25 mouse cellular contexts compared by ENCODE assay signal in the genomic region with DNA sequence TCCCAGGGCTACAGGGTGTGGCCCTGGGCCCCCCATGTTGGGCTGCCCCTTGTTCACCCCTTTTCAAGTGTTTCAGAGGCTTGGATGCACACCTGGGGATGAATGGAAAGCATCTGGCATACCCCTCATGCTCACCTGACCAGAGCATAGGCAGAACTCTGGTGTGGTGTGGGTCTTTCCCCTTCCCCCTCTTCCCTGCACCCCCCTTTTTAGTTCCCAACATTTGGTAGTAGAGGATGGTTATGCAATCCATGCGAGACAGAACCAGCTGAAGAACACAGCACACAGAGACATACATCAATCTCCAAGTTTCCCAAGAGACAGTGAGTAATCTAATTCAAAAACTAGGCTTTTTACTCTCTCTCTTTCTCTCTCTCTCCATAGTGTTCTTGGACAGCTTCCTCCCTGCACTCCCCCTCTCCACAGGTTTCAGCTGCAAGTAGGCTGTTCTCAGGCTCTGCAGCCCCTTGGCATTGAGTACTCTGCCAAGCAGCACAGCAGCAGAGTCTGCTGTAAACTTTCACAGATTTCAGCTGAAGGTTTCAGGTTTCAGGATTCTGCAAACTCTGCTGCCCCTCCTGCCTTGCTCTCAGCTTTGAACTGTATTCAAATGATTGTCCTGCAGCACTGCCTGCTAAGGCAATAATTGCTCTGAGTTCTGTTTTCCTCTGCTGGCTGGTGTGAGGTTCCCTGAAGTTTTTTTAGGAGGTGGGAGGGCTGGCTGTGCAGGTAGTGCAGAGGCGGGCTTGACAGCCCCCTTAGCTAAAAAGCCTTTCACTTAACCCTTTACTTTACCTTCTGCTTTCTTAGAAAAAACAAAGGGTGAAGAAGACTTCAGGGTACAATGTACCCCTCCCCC. TPM values are rescaled to one million over a fixed set of nuclear protein-coding genes. Genes with fewer than 3 reads are reported as not detected.
DNase-seq lines count a peak whose midpoint lies in the region; ATAC-seq lines count a peak whose summit lies in the region.
"Had no signal": no experiment of that assay in that cellular context is flagged by ENCODE, and none has a peak within 500 bp of the region (broad histone marks: within the 10 kb centered on the region; RNA-seq: fewer than 3 reads in every experiment).

No protein-coding gene starts in this region.

- WGBS in neural tube, embryonic 11.5 days, result 29% methylated on average over 2 of the region's 2 CpGs

- ATAC-seq in neural tube, embryonic 11.5 days (ENCODE audit: insufficient read depth, low FRiP score, low TSS enrichment), result no peak
- ATAC-seq: activated CD4-positive, CD25-positive, alpha-beta regulatory T cell, adult 4 months; hindbrain, embryonic 16.5 days; midbrain, embryonic 13.5 days had no signal

- no peaks in the 10 kb centered on the region for H3K4me1 ChIP-seq in neural tube, embryonic 11.5 days (ENCODE audit: control insufficient read depth, insufficient read depth, low read length)
- H3K4me1 ChIP-seq: forebrain, embryonic 12.5 days; midbrain, embryonic 13.5 days had no signal

- peak; percentile 64 for DNase-seq in heart, adult 11 months
- no peak for DNase-seq in heart, postnatal 14 days
- peak; percentile 9 for DNase-seq in neural tube, embryonic 11.5 days (ENCODE audit: low spot score)
- no peak for DNase-seq in neural tube, embryonic 10.5 days (ENCODE audit: extremely low spot score, low spot score)
- peak; percentile 30 for DNase-seq in hindlimb bud, embryonic 11.5 days (ENCODE audit: extremely low spot score, low read depth, low spot score)
- DNase-seq in urinary bladder, postnatal 10 days (ENCODE audit: low spot score), result no peak
- DNase-seq in gastrocnemius, postnatal 36 days, result no peak
- no peak for DNase-seq in spleen, postnatal 10 days (ENCODE audit: low spot score in 2 of 2)
- DNase-seq: adrenal gland, postnatal 36 days; cerebellum, postnatal 10 days; heart, adult 18-20 months; kidney, adult 9 months; right cerebral cortex, postnatal 4 days; thymus, adult 18-20 months had no signal

- no peaks in the 10 kb centered on the region for H3K36me3 ChIP-seq in neural tube, embryonic 11.5 days (ENCODE audit: control insufficient read depth, insufficient read depth, low read length)
- H3K36me3 ChIP-seq: forebrain, embryonic 12.5 days; midbrain, embryonic 13.5 days had no signal

- no peak overlapping the region for H3K27ac ChIP-seq in neural tube, embryonic 11.5 days (ENCODE audit: low read depth, low read length)
- H3K27ac ChIP-seq: forebrain, embryonic 12.5 days; macrophage; midbrain, embryonic 13.5 days had no signal

- H3K4me3 ChIP-seq in neural tube, embryonic 11.5 days (ENCODE audit: low read depth, low read length), result no peak overlapping the region
- H3K4me3 ChIP-seq: forebrain, embryonic 12.5 days; midbrain, embryonic 13.5 days had no signal

- intact Hi-C loops in heart, postnatal 14 days (cut with DNase I), result no loop called here
- intact Hi-C loops in gastrocnemius, postnatal 36 days (cut with DNase I), result no loop called here

- H3K4me2 ChIP-seq in neural tube, embryonic 11.5 days (ENCODE audit: low read depth), result no peak overlapping the region
- H3K4me2 ChIP-seq: forebrain, embryonic 12.5 days; midbrain, embryonic 13.5 days had no signal

- no peak overlapping the region for H3K9ac ChIP-seq in neural tube, embryonic 11.5 days (ENCODE audit: low read length)
- H3K9ac ChIP-seq: forebrain, embryonic 12.5 days; midbrain, embryonic 13.5 days had no signal

- no peaks in the 10 kb centered on the region for H3K9me3 ChIP-seq in neural tube, embryonic 11.5 days (ENCODE audit: control insufficient read depth, low read length)
- H3K9me3 ChIP-seq: forebrain, embryonic 12.5 days had no signal

- H3K27me3 ChIP-seq in neural tube, embryonic 11.5 days (ENCODE audit: control insufficient read depth, insufficient read depth, low read length), result no peaks in the 10 kb centered on the region
- H3K27me3 ChIP-seq: CH12.LX; forebrain, embryonic 12.5 days; midbrain, embryonic 13.5 days had no signal

RNA-seq across cellular contexts. Expression of a gene that starts 35.7 kb away (rescaled TPM):
- not detected for total RNA-seq in heart, postnatal 14 days (2021)
- polyA plus RNA-seq in neural tube, embryonic 11.5 days (2014; fragmentation: Nextera tagmentation; extraction: Ambion mirVana), result not detected in 2 replicates
- total RNA-seq in gastrocnemius, postnatal 36 days (2021), result not detected
- total RNA-seq: adrenal gland, postnatal 36 days; CH12.LX; heart, adult 18-20 months; layer of hippocampus, postnatal 10 days; left cerebral cortex, postnatal 14 days had no signal
- polyA plus RNA-seq: activated CD4-positive, CD25-positive, alpha-beta regulatory T cell, adult 4 months; forebrain, embryonic 12.5 days; heart, postnatal 0 days; hindbrain, embryonic 16.5 days; liver, embryonic 16.5 days; macrophage; midbrain, embryonic 13.5 days; urinary bladder, adult 2 months had no signal

Comparison
In these comparisons a context has a peak if more than half of its experiments do, and no peak if none do; other contexts are left out.
1. DNase-seq: peak in heart, adult 11 months (single experiment), neural tube, embryonic 11.5 days (single experiment) and hindlimb bud, embryonic 11.5 days (single experiment); none in heart, postnatal 14 days (0 of 2), neural tube, embryonic 10.5 days (single experiment), urinary bladder, postnatal 10 days (single experiment), gastrocnemius, postnatal 36 days (0 of 2) and spleen, postnatal 10 days (0 of 2).